Mouse (Mus musculus) naive thymus-derived CD4-positive, alpha-beta T cell, adult 5 months (primary cell): ENCODE results near the gene Slc11a2. TPM values are rescaled to one million over a fixed set of nuclear protein-coding genes. Genes with fewer than 3 reads are reported as not detected.

Experiments
- polyA plus RNA-seq: library from polyadenylated mRNA; unstranded; fragments of 100-300 nt; shearing (Covaris generic); gene quantifications from one replicate; pipeline ENCODE4 v1.2.1, GENCODE M21; 2017

Slc11a2 gene
- 34.9 TPM for polyA plus RNA-seq

GRCm38 (mm10) chr15:100424396-100425122 lies at the start of gene Slc11a2:
Slc11a2 (minus strand) TSS chr15:100425072.

GRCm38 (mm10) chr15:100468295-100469188 lies 43.7 kb upstream of the Slc11a2 start, which contains the start of gene Letmd1:
Letmd1 (plus strand) TSS chr15:100469023.

GRCm38 (mm10) chr15:100421758-100422197 lies 3.1 kb downstream of the Slc11a2 start, which contains the start of gene Gm5475:
Gm5475 (plus strand) TSS chr15:100422147.

GRCm38 (mm10) chr15:100364242-100364641 lies 60.6 kb downstream of the Slc11a2 start, which contains the start of gene Higd1c:
Higd1c (plus strand) TSS chr15:100364542.

GRCm38 (mm10) chr15:100352711-100353250 lies 72.1 kb downstream of the Slc11a2 start, which contains the start of the genes Methig1 and Mettl7a2:
Methig1 (plus strand) TSS chr15:100353149.
Mettl7a2 (plus strand) TSS chr15:100353200.

Other genes starting within 250 kb of the Slc11a2 start
- 83.2 TPM for gene Atf1, start 197.3 kb downstream of the Slc11a2 start, polyA plus RNA-seq
- not detected for gene Tmprss12, start 144.2 kb downstream of the Slc11a2 start, polyA plus RNA-seq
- gene Mettl7a1, start 120.9 kb downstream of the Slc11a2 start, polyA plus RNA-seq = 1.8 TPM
- gene Mettl7a3, start 90.1 kb downstream of the Slc11a2 start, polyA plus RNA-seq = not detected
- not detected for gene Methig1, start 71.9 kb downstream of the Slc11a2 start, polyA plus RNA-seq
- gene Mettl7a2, start 71.9 kb downstream of the Slc11a2 start, polyA plus RNA-seq = not detected
- not detected for gene Higd1c, start 60.5 kb downstream of the Slc11a2 start, polyA plus RNA-seq
- gene Gm5475, start 2.9 kb downstream of the Slc11a2 start, polyA plus RNA-seq = 0.14 TPM
- gene Letmd1, start 44.0 kb upstream of the Slc11a2 start, polyA plus RNA-seq = 46.0 TPM
- 21.0 TPM for gene Csrnp2, start 70.4 kb upstream of the Slc11a2 start, polyA plus RNA-seq
- gene Tfcp2, start 126.9 kb upstream of the Slc11a2 start, polyA plus RNA-seq = 8.1 TPM
- gene Pou6f1, start 174.9 kb upstream of the Slc11a2 start, polyA plus RNA-seq = 105 TPM
- gene Dazap2, start 190.3 kb upstream of the Slc11a2 start, polyA plus RNA-seq = 785 TPM
- 0.90 TPM for gene Smagp, start 211.9 kb upstream of the Slc11a2 start, polyA plus RNA-seq
- 544 TPM for gene Bin2, start 244.5 kb upstream of the Slc11a2 start, polyA plus RNA-seq